Mouse (Mus musculus) liver, postnatal 0 days (tissue): Measurements from ENCODE around the gene Mea1.

Experiments used
- CTCF ChIP-seq: sonication (generic); IDR thresholded peaks from 2 replicates; pipeline ENCODE4 v1.5.1; 2016; ENCODE audit warnings: antibody characterized with exemption, low read depth
- EP300 ChIP-seq: IDR thresholded peaks from 2 replicates; pipeline ENCODE4 v1.6.1; 2016; ENCODE audit warnings: antibody characterized with exemption, low read depth, mild to moderate bottlenecking

DNA sequence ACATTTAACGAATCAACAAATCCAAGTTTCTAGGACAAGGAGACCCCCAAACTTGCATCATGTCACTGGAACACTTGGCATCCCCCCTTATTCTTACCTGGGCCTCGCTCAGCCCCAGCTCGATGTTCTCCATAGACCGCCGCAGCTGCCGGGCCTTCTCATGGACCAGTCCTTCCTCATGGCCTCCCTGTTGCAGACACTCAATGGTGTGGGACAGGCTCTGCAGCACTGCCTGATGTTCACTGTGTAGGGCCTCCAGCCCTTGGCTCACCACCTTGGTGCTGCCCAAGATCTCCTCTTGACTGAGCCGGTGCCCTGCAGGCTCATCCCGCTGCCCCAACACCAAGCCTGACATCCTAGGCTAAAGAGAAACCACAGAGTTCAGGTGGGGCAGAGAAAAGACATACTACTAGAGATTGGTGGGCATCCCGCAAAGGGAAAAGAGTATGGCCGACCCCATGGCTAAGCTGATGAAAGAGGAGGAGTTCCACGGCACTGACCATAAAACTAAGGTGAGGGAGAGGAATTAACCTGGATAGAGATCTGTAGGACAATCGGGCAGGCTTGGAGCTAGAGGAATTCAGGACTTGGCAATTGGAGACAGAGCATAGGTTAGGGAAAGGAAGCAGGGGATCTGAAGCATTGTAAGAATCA is 34.3 kb upstream of the Mea1 start:
- TF ChIP-seq CTCF = no peak
- TF ChIP-seq EP300 = no peak
